Mouse (Mus musculus): ENCODE measurements at regions not wholly inside any gene's neighbourhood (a gene's known extent, or its start where the extent isn't known, plus 50 kb on each side); places are given as distances from the start of the nearest gene placed in this dataset.

GRCm38 (mm10) chr12:51081809-51082208 lies 266.1 kb upstream of the G2e3 start:
- H3K36me3 ChIP-seq (ENCODE audit: control insufficient read depth, insufficient read depth): no peaks in the 10 kb centered on the region
- no peak overlapping the region for H3K4me2 ChIP-seq (ENCODE audit: low read depth)
- H3ac ChIP-seq (ENCODE audit: control insufficient read depth, insufficient read length): no peak overlapping the region
- H3K27me3 ChIP-seq (ENCODE audit: control insufficient read depth, insufficient read depth, insufficient read length): no peaks in the 10 kb centered on the region
- TF ChIP-seq MAX (IDR thresholded peaks at IDR 0.05; ENCODE audit: low read depth): no peak
- H3K79me2 ChIP-seq (ENCODE audit: control insufficient read depth, insufficient read depth): no peaks in the 10 kb centered on the region
- no peak overlapping the region for H3K4me3 ChIP-seq

- no peaks in the 10 kb centered on the region for H3K79me2 ChIP-seq (ENCODE audit: control insufficient read depth, insufficient read depth)
- H3K36me3 ChIP-seq (ENCODE audit: control insufficient read depth, insufficient read depth): no peaks in the 10 kb centered on the region
- no peak overlapping the region for H3ac ChIP-seq (ENCODE audit: control insufficient read depth, insufficient read length)
- no peaks in the 10 kb centered on the region for H3K27me3 ChIP-seq (ENCODE audit: control insufficient read depth, insufficient read depth, insufficient read length)
- H3K4me3 ChIP-seq: no peak overlapping the region
- H3K4me2 ChIP-seq (ENCODE audit: low read depth): no peak overlapping the region
- TF ChIP-seq POLR2AphosphoS2 (IDR thresholded peaks at IDR 0.05; ENCODE audit: insufficient read length, low read depth): no peak
- no peak for TF ChIP-seq MAX (IDR thresholded peaks at IDR 0.05; ENCODE audit: low read depth)
- no peak for TF ChIP-seq POLR2A (IDR thresholded peaks at IDR 0.05; ENCODE audit: insufficient read length, low read depth)
- TF ChIP-seq USF1 (IDR thresholded peaks at IDR 0.05; ENCODE audit: low read depth): no peak
- TF ChIP-seq E2F4 (IDR thresholded peaks at IDR 0.05; ENCODE audit: insufficient read depth): no peak
- TF ChIP-seq MYOD1 (IDR thresholded peaks at IDR 0.05; ENCODE audit: control insufficient read depth in 1 of 3, insufficient read length in 2 of 3, low read depth in 2 of 3): no peak
- TF ChIP-seq TCF12 (IDR thresholded peaks at IDR 0.05; ENCODE audit: insufficient read depth, poor library complexity, severe bottlenecking): no peak
- TF ChIP-seq CEBPB (IDR thresholded peaks at IDR 0.05; ENCODE audit: insufficient read depth, poor library complexity, severe bottlenecking): no peak
- TF ChIP-seq TCF3 (IDR thresholded peaks at IDR 0.05; ENCODE audit: insufficient read length, low read depth): no peak
- TF ChIP-seq SRF (IDR thresholded peaks at IDR 0.05; ENCODE audit: control insufficient read depth, insufficient read length, low read depth): no peak
- no peak for TF ChIP-seq REST (IDR thresholded peaks at IDR 0.05; ENCODE audit: insufficient read depth, insufficient read length)
- TF ChIP-seq MYOG (IDR thresholded peaks at IDR 0.05; ENCODE audit: control insufficient read depth in 1 of 3, insufficient read depth in 1 of 3, insufficient read length in 2 of 3, low read depth in 2 of 3): no peak
These were observed 274.4 kb upstream of the G2e3 start for GRCm38 (mm10) chr12:51073503-51073902.

GRCm38 (mm10) chr12:51060931-51061330 lies 286.9 kb upstream of the G2e3 start:
- Histone ChIP-seq H3K4me3 (no peak overlapping the region), H3ac (ENCODE audit: control insufficient read depth, insufficient read length) (no peak overlapping the region), H3K36me3 (ENCODE audit: control insufficient read depth, insufficient read depth) (no peaks in the 10 kb centered on the region), H3K4me2 (ENCODE audit: low read depth) (no peak overlapping the region), H3K27me3 (ENCODE audit: control insufficient read depth, insufficient read depth, insufficient read length) (no peaks in the 10 kb centered on the region), H3K79me2 (ENCODE audit: control insufficient read depth, insufficient read depth) (no peaks in the 10 kb centered on the region)
- TF ChIP-seq USF1 (IDR thresholded peaks at IDR 0.05; ENCODE audit: low read depth) (no peak), POLR2AphosphoS2 (IDR thresholded peaks at IDR 0.05; ENCODE audit: insufficient read length, low read depth) (no peak), REST (IDR thresholded peaks at IDR 0.05; ENCODE audit: insufficient read depth, insufficient read length) (no peak), MAX (IDR thresholded peaks at IDR 0.05; ENCODE audit: low read depth) (no peak), E2F4 (IDR thresholded peaks at IDR 0.05; ENCODE audit: insufficient read depth) (no peak), TCF3 (IDR thresholded peaks at IDR 0.05; ENCODE audit: insufficient read length, low read depth) (no peak), MYOG (IDR thresholded peaks at IDR 0.05; ENCODE audit: control insufficient read depth in 1 of 3, insufficient read depth in 1 of 3, insufficient read length in 2 of 3, low read depth in 2 of 3) (no peak), TCF12 (IDR thresholded peaks at IDR 0.05; ENCODE audit: insufficient read depth, poor library complexity, severe bottlenecking) (no peak), SRF (IDR thresholded peaks at IDR 0.05; ENCODE audit: control insufficient read depth, insufficient read length, low read depth) (no peak), POLR2A (IDR thresholded peaks at IDR 0.05; ENCODE audit: insufficient read length, low read depth) (no peak), MYOD1 (IDR thresholded peaks at IDR 0.05; ENCODE audit: control insufficient read depth in 1 of 3, insufficient read length in 2 of 3, low read depth in 2 of 3) (no peak), CEBPB (IDR thresholded peaks at IDR 0.05; ENCODE audit: insufficient read depth, poor library complexity, severe bottlenecking) (no peak)

- TF ChIP-seq TCF3 (IDR thresholded peaks at IDR 0.05; ENCODE audit: insufficient read length, low read depth) (no peak), TCF12 (IDR thresholded peaks at IDR 0.05; ENCODE audit: insufficient read depth, poor library complexity, severe bottlenecking) (no peak), POLR2A (IDR thresholded peaks at IDR 0.05; ENCODE audit: insufficient read length, low read depth) (no peak), USF1 (IDR thresholded peaks at IDR 0.05; ENCODE audit: low read depth) (no peak), POLR2AphosphoS2 (IDR thresholded peaks at IDR 0.05; ENCODE audit: insufficient read length, low read depth) (no peak), REST (IDR thresholded peaks at IDR 0.05; ENCODE audit: insufficient read depth, insufficient read length) (no peak), MAX (IDR thresholded peaks at IDR 0.05; ENCODE audit: low read depth) (no peak), MYOG (IDR thresholded peaks at IDR 0.05; ENCODE audit: control insufficient read depth in 1 of 3, insufficient read depth in 1 of 3, insufficient read length in 2 of 3, low read depth in 2 of 3) (no peak), SRF (IDR thresholded peaks at IDR 0.05; ENCODE audit: control insufficient read depth, insufficient read length, low read depth) (no peak), MYOD1 (IDR thresholded peaks at IDR 0.05; ENCODE audit: control insufficient read depth in 1 of 3, insufficient read length in 2 of 3, low read depth in 2 of 3) (no peak)
- no peaks in the 10 kb centered on the region for H3K79me2 ChIP-seq (ENCODE audit: control insufficient read depth, insufficient read depth)
- no peak overlapping the region for H3ac ChIP-seq (ENCODE audit: control insufficient read depth, insufficient read length)
- H3K4me2 ChIP-seq (ENCODE audit: low read depth): peak overlapping the region; percentile 12
- no peaks in the 10 kb centered on the region for H3K27me3 ChIP-seq (ENCODE audit: control insufficient read depth, insufficient read depth, insufficient read length)
- H3K4me3 ChIP-seq: no peak overlapping the region
- no peaks in the 10 kb centered on the region for H3K36me3 ChIP-seq (ENCODE audit: control insufficient read depth, insufficient read depth)
These were observed 289.3 kb upstream of the G2e3 start for GRCm38 (mm10) chr12:51058569-51058968.

- H3ac ChIP-seq (ENCODE audit: control insufficient read depth, insufficient read length): no peak overlapping the region
- no peaks in the 10 kb centered on the region for H3K79me2 ChIP-seq (ENCODE audit: control insufficient read depth, insufficient read depth)
- H3K4me2 ChIP-seq (ENCODE audit: low read depth): peak overlapping the region; percentile 12
- H3K4me3 ChIP-seq: no peak overlapping the region
- H3K36me3 ChIP-seq (ENCODE audit: control insufficient read depth, insufficient read depth): no peaks in the 10 kb centered on the region
- no peaks in the 10 kb centered on the region for H3K27me3 ChIP-seq (ENCODE audit: control insufficient read depth, insufficient read depth, insufficient read length)
- TF ChIP-seq TCF3 (IDR thresholded peaks at IDR 0.05; ENCODE audit: insufficient read length, low read depth): no peak
- TF ChIP-seq SRF (IDR thresholded peaks at IDR 0.05; ENCODE audit: control insufficient read depth, insufficient read length, low read depth): no peak
- TF ChIP-seq POLR2A (IDR thresholded peaks at IDR 0.05; ENCODE audit: insufficient read length, low read depth): no peak
- TF ChIP-seq E2F4 (IDR thresholded peaks at IDR 0.05; ENCODE audit: insufficient read depth): no peak
- no peak for TF ChIP-seq CEBPB (IDR thresholded peaks at IDR 0.05; ENCODE audit: insufficient read depth, poor library complexity, severe bottlenecking)
- TF ChIP-seq REST (IDR thresholded peaks at IDR 0.05; ENCODE audit: insufficient read depth, insufficient read length): no peak
- no peak for TF ChIP-seq USF1 (IDR thresholded peaks at IDR 0.05; ENCODE audit: low read depth)
- TF ChIP-seq MAX (IDR thresholded peaks at IDR 0.05; ENCODE audit: low read depth): no peak
- TF ChIP-seq MYOG (IDR thresholded peaks at IDR 0.05; ENCODE audit: control insufficient read depth in 1 of 3, insufficient read depth in 1 of 3, insufficient read length in 2 of 3, low read depth in 2 of 3): no peak
- no peak for TF ChIP-seq POLR2AphosphoS2 (IDR thresholded peaks at IDR 0.05; ENCODE audit: insufficient read length, low read depth)
- TF ChIP-seq TCF12 (IDR thresholded peaks at IDR 0.05; ENCODE audit: insufficient read depth, poor library complexity, severe bottlenecking): no peak
- TF ChIP-seq MYOD1 (IDR thresholded peaks at IDR 0.05; ENCODE audit: control insufficient read depth in 1 of 3, insufficient read length in 2 of 3, low read depth in 2 of 3): no peak
These were observed 289.8 kb upstream of the G2e3 start for GRCm38 (mm10) chr12:51058104-51058503.

Data from myocyte (in vitro differentiated cells).